Mouse (Mus musculus) neural tube, embryonic 11.5 days (tissue): Measurements from ENCODE around the gene Ttc25. TPM values are rescaled to one million over a fixed set of nuclear protein-coding genes. Genes with fewer than 3 reads are reported as not detected.

Experiments
- ATAC-seq: fragments of 200-750 bp; cut with Nextera tagmentation; 2 replicates; pipeline ENCODE4 v1.8.0; 2017; ENCODE audit warnings: moderate number of reproducible peaks, mild to moderate bottlenecking, moderate TSS enrichment, moderate library complexity; ENCODE audit not compliant: insufficient read depth, low FRiP score, low TSS enrichment
- DNase-seq: peaks from one replicate; pipeline ENCODE4 v3.0.0-alpha.2; 2015; ENCODE audit warnings: low spot score
- H3K27ac ChIP-seq: fragments of 300-500 bp; sonication (generic); 2 replicates; pipeline ENCODE4 v1.5.1; 2014; ENCODE audit warnings: low read depth, mild to moderate bottlenecking, low read length
- H3K27me3 ChIP-seq: fragments of 300-500 bp; sonication (generic); 2 replicates; pipeline ENCODE4 v1.6.1; 2014; ENCODE audit warnings: mild to moderate bottlenecking, low read length, mixed read lengths; ENCODE audit not compliant: control insufficient read depth, insufficient read depth
- H3K36me3 ChIP-seq: fragments of 300-500 bp; sonication (generic); 2 replicates; pipeline ENCODE4 v1.6.1; 2014; ENCODE audit warnings: mild to moderate bottlenecking, low read length, moderate library complexity, mixed read lengths; ENCODE audit not compliant: control insufficient read depth, insufficient read depth
- H3K4me1 ChIP-seq: fragments of 300-500 bp; sonication (generic); 2 replicates; pipeline ENCODE4 v1.6.1; 2014; ENCODE audit warnings: low read length, mixed read lengths; ENCODE audit not compliant: control insufficient read depth, insufficient read depth
- H3K4me2 ChIP-seq: fragments of 300-500 bp; sonication (generic); 2 replicates; pipeline ENCODE4 v1.6.1; 2014; ENCODE audit warnings: low read depth, mild to moderate bottlenecking, moderate library complexity
- H3K4me3 ChIP-seq: fragments of 300-500 bp; sonication (generic); 2 replicates; pipeline ENCODE4 v1.5.1; 2014; ENCODE audit warnings: low read depth, low read length
- H3K9ac ChIP-seq: fragments of 300-500 bp; sonication (generic); 2 replicates; pipeline ENCODE4 v1.6.1; 2014; ENCODE audit warnings: mild to moderate bottlenecking, low read length
- H3K9me3 ChIP-seq: fragments of 300-500 bp; sonication (generic); 2 replicates; pipeline ENCODE4 v1.6.1; 2016; ENCODE audit warnings: low read length; ENCODE audit not compliant: control insufficient read depth
- WGBS: fragments of 180-500 bp; shearing (Covaris S2); extraction: QIAGEN DNeasy Blood & Tissue Kit; methylation state at CpG from one replicate; pipeline ENCODE4 v1.1.7; 2014; 5-methylcytosine and 5-hydroxymethylcytosine counted together
- polyA plus RNA-seq: library from polyadenylated mRNA; unstranded; fragments of >200 nt; fragmentation: Nextera tagmentation; extraction: Ambion mirVana; gene quantifications from 2 replicates; pipeline ENCODE4 v1.2.1, GENCODE M21; 2014

Ttc25 gene
- polyA plus RNA-seq, 1 experiment from 2014 or later: 1.0 TPM

DNA sequence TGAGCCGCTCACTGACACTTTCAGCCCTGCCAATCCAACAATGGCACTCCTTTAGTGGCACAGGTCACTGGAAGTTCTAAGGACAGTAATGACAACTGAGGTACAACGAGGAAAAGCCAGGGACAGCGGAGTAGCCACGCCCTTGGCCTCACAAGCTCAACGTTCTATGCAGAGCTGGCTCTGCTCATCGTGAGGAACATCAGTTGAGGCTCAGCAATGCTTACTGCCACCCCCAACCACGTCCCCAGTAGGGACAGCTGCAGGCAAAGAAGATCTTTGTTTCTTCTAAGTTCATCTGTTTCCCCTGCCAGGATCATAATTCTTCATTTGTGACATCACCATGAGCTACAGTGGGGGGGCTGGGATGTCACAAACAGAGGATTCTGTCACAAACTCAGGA is 49.2 kb downstream of the Ttc25 start:
- Histone ChIP-seq H3K9ac (no peak overlapping the region), H3K4me2 (no peak overlapping the region), H3K4me3 (no peak overlapping the region), H3K4me1 (no peaks in the 10 kb centered on the region), H3K27me3 (no peaks in the 10 kb centered on the region), H3K9me3 (no peaks in the 10 kb centered on the region), H3K36me3 (peaks cover 21% of the 10 kb centered on the region), H3K27ac (no peak overlapping the region)
- ATAC-seq (no peak), DNase-seq (no peak)
- WGBS: 89% methylated on average over 7 of the region's 7 CpGs

DNA sequence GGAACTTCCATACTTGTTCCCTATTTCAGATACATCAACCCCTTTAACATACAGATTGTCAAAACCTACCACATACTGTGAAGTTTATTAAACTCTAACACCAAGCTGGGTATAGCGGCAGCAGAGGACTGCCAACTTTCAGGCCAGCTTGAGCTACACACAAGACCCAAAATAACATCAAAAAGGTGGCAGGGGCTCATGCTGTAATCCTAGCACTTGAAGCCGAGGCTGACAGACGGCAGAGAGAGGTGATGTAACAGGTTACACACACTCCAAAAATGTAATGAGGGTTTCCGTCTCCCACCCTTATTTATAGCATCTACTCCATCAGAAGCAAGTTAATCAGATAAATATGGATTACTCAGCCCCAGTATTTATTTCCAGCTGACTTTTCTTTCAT is 50.1 kb downstream of the Ttc25 start:
- no peak overlapping the region for H3K4me2 ChIP-seq
- no peaks in the 10 kb centered on the region for H3K27me3 ChIP-seq
- H3K27ac ChIP-seq: no peak overlapping the region
- H3K4me3 ChIP-seq: no peak overlapping the region
- 90% methylated on average over 4 of the region's 4 CpGs for WGBS
- peaks cover 22% of the 10 kb centered on the region for H3K36me3 ChIP-seq
- H3K4me1 ChIP-seq: no peaks in the 10 kb centered on the region
- DNase-seq: no peak
- no peak for ATAC-seq
- H3K9me3 ChIP-seq: no peaks in the 10 kb centered on the region
- H3K9ac ChIP-seq: no peak overlapping the region

DNA sequence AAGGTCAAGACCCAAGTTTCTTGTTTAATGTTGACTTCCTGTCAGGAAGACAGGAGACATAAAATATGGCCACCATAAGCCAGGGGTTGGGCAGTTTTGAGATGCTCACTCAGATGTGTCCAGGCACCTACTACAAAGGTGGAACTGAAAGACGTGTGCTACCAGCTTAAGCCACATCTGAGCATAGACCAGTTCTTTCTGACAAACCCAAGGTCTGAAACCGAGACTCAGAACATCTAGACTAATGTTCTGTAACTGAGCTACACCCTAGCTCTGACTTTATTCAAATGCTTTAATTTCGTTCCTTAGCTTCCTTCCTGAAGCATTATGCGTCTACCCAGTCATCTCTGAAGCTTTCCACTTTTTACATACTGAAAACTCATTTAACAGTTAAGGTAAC is 52.7 kb downstream of the Ttc25 start:
- WGBS: 89% methylated on average over 4 of the region's 4 CpGs
- H3K27ac ChIP-seq: no peak overlapping the region
- H3K36me3 ChIP-seq: peaks cover 22% of the 10 kb centered on the region
- ATAC-seq: no peak
- H3K9ac ChIP-seq: no peak overlapping the region
- H3K4me1 ChIP-seq: no peaks in the 10 kb centered on the region
- no peaks in the 10 kb centered on the region for H3K27me3 ChIP-seq
- H3K4me2 ChIP-seq: no peak overlapping the region
- no peak for DNase-seq
- H3K9me3 ChIP-seq: no peaks in the 10 kb centered on the region
- H3K4me3 ChIP-seq: no peak overlapping the region

- DNase-seq (no peak), ATAC-seq (no peak)
- no peaks in the 10 kb centered on the region for H3K4me1 ChIP-seq
- H3K4me2 ChIP-seq: no peak overlapping the region
- no peak overlapping the region for H3K27ac ChIP-seq
- H3K36me3 ChIP-seq: peaks cover 18% of the 10 kb centered on the region
- WGBS: 90% methylated on average over 3 of the region's 3 CpGs
- H3K9me3 ChIP-seq: no peaks in the 10 kb centered on the region
- H3K27me3 ChIP-seq: no peaks in the 10 kb centered on the region
- H3K4me3 ChIP-seq: no peak overlapping the region
- no peak overlapping the region for H3K9ac ChIP-seq
Measured at GRCm38 (mm10) chr11:100601372-100601771, 56.0 kb downstream of the Ttc25 start.

- no peak overlapping the region for H3K4me2 ChIP-seq
- H3K4me3 ChIP-seq: no peak overlapping the region
- H3K9ac ChIP-seq: no peak overlapping the region
- H3K36me3 ChIP-seq: peaks cover 15% of the 10 kb centered on the region
- H3K27ac ChIP-seq: no peak overlapping the region
- no peak for DNase-seq
- WGBS: 93% methylated on average over 9 of the region's 9 CpGs
- no peak for ATAC-seq
- H3K27me3 ChIP-seq: no peaks in the 10 kb centered on the region
- H3K9me3 ChIP-seq: no peaks in the 10 kb centered on the region
- H3K4me1 ChIP-seq: no peaks in the 10 kb centered on the region
Measured at GRCm38 (mm10) chr11:100603155-100603554, 57.7 kb downstream of the Ttc25 start.

GRCm38 (mm10) chr11:100603813-100604212 is 58.4 kb downstream of the Ttc25 start:
- Histone ChIP-seq H3K9me3 (no peaks in the 10 kb centered on the region), H3K4me1 (no peaks in the 10 kb centered on the region), H3K4me2 (no peak overlapping the region), H3K27ac (no peak overlapping the region), H3K27me3 (no peaks in the 10 kb centered on the region), H3K9ac (no peak overlapping the region), H3K36me3 (peaks cover 12% of the 10 kb centered on the region), H3K4me3 (no peak overlapping the region)
- DNase-seq (no peak), ATAC-seq (no peak)
- WGBS: 89% methylated on average over 8 of the region's 8 CpGs

- no peaks in the 10 kb centered on the region for H3K9me3 ChIP-seq
- H3K27me3 ChIP-seq: no peaks in the 10 kb centered on the region
- no peak for DNase-seq
- H3K36me3 ChIP-seq: peaks cover 8% of the 10 kb centered on the region
- H3K27ac ChIP-seq: no peak overlapping the region
- H3K9ac ChIP-seq: no peak overlapping the region
- 90% methylated on average over 4 of the region's 4 CpGs for whole genome bisulfite sequencing
- no peaks in the 10 kb centered on the region for H3K4me1 ChIP-seq
- ATAC-seq: no peak
- H3K4me3 ChIP-seq: no peak overlapping the region
- H3K4me2 ChIP-seq: no peak overlapping the region
Measured at GRCm38 (mm10) chr11:100604321-100605005, 59.1 kb downstream of the Ttc25 start.

GRCm38 (mm10) chr11:100605451-100605850 is 60.0 kb downstream of the Ttc25 start:
- ATAC-seq (no peak), DNase-seq (no peak)
- no peaks in the 10 kb centered on the region for H3K4me1 ChIP-seq
- no peak overlapping the region for H3K4me3 ChIP-seq
- H3K4me2 ChIP-seq: no peak overlapping the region
- H3K9me3 ChIP-seq: no peaks in the 10 kb centered on the region
- WGBS: 90% methylated on average over 10 of the region's 10 CpGs
- H3K27ac ChIP-seq: no peak overlapping the region
- no peaks in the 10 kb centered on the region for H3K27me3 ChIP-seq
- H3K9ac ChIP-seq: no peak overlapping the region
- peaks cover 5% of the 10 kb centered on the region for H3K36me3 ChIP-seq

DNA sequence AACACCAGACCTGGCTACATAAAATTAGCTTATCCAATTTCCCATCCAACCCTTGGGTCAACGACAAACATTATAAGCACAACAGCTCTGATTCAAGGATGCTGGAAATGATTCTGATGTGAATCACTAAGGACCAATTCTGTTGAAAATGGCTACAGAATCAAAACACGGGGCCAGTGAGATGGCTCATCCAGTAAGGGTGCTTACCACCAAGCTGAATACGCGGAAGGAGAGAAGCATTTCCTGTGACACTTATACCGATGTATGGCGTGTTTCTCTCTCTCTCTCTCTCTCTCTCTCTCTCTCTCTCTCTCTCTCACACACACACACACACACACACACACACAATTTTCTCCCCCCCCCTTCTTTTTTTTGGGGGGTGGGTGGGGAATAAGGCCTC is 61.7 kb downstream of the Ttc25 start:
- no peak for ATAC-seq
- Histone ChIP-seq H3K4me2 (no peak overlapping the region), H3K9ac (no peak overlapping the region), H3K27me3 (no peaks in the 10 kb centered on the region), H3K36me3 (peaks cover 2% of the 10 kb centered on the region; the same call in 1 of the 2 replicates), H3K4me1 (no peaks in the 10 kb centered on the region), H3K27ac (no peak overlapping the region), H3K9me3 (no peaks in the 10 kb centered on the region), H3K4me3 (no peak overlapping the region)
- WGBS: 97% methylated on average over 6 of the region's 6 CpGs
- DNase-seq: no peak
